Mouse (Mus musculus) CD4-positive, CD25-positive, alpha-beta regulatory T cell, adult 2 months (primary cell): ENCODE measurements at regions not wholly inside any gene's neighbourhood (a gene's known extent, or its start where the extent isn't known, plus 50 kb on each side); places are given as distances from the start of the nearest gene placed in this dataset.
A peak's percentile ranks its signal among the peaks of the same experiment; 100 is the strongest.
"Not testable (repeated sequence)": the region's sequence is repeated elsewhere in the genome, so short reads cannot be mapped to it uniquely, and the experiment has no call there.

Experiments used
- DNase-seq: peaks from one replicate; pipeline ENCODE4 v3.0.0-alpha.2; 2012; ENCODE audit warnings: low read depth, low spot score

- DNase-seq: no peak
Observed at GRCm38 (mm10) chr11:52460190-52460780, 64.1 kb downstream of the 9530068E07Rik start.

GRCm38 (mm10) chr11:52471128-52471527, 74.9 kb downstream of the 9530068E07Rik start:
- not testable (repeated sequence) for DNase-seq

GRCm38 (mm10) chr11:52480111-52480510, 83.9 kb downstream of the 9530068E07Rik start:
- DNase-seq: not testable (repeated sequence)

GRCm38 (mm10) chr11:52480694-52481093, 84.5 kb downstream of the 9530068E07Rik start:
- not testable (repeated sequence) for DNase-seq

- not testable (repeated sequence) for DNase-seq
Observed at GRCm38 (mm10) chr11:52483534-52483933, 87.3 kb downstream of the 9530068E07Rik start.

GRCm38 (mm10) chr11:52488538-52488937, 92.3 kb downstream of the 9530068E07Rik start:
- not testable (repeated sequence) for DNase-seq

GRCm38 (mm10) chr11:52493336-52493735, 97.1 kb downstream of the 9530068E07Rik start:
- DNase-seq: no peak

GRCm38 (mm10) chr11:52496908-52497307, 100.7 kb downstream of the 9530068E07Rik start:
- no peak for DNase-seq

GRCm38 (mm10) chr11:52502759-52503365, 106.6 kb downstream of the 9530068E07Rik start:
- no peak for DNase-seq

- DNase-seq: no peak
Observed at GRCm38 (mm10) chr11:52511831-52512297, 115.6 kb downstream of the 9530068E07Rik start.

GRCm38 (mm10) chr11:52517330-52517729, 121.1 kb downstream of the 9530068E07Rik start:
- peak; percentile 24 for DNase-seq

- DNase-seq: no peak
Observed at GRCm38 (mm10) chr11:52519877-52520276, 123.6 kb downstream of the 9530068E07Rik start.

GRCm38 (mm10) chr11:52521879-52522278, 125.7 kb downstream of the 9530068E07Rik start:
- peak; percentile 6 for DNase-seq

- DNase-seq: no peak
Observed at GRCm38 (mm10) chr11:52522384-52522783, 126.2 kb downstream of the 9530068E07Rik start.

GRCm38 (mm10) chr11:52523191-52523590, 127.0 kb downstream of the 9530068E07Rik start:
- DNase-seq: no peak

- DNase-seq: no peak
Observed at GRCm38 (mm10) chr11:52523671-52524070, 127.4 kb downstream of the 9530068E07Rik start.

GRCm38 (mm10) chr11:52525446-52525845, 129.2 kb downstream of the 9530068E07Rik start:
- DNase-seq: no peak

GRCm38 (mm10) chr11:52526306-52526705, 130.1 kb downstream of the 9530068E07Rik start:
- DNase-seq: no peak

GRCm38 (mm10) chr11:52533379-52533778, 137.2 kb downstream of the 9530068E07Rik start:
- DNase-seq: no peak

GRCm38 (mm10) chr11:52534586-52534985, 138.4 kb downstream of the 9530068E07Rik start:
- no peak for DNase-seq

- DNase-seq: no peak
Observed at GRCm38 (mm10) chr11:52536211-52536610, 140.0 kb downstream of the 9530068E07Rik start.

- DNase-seq: no peak
Observed at GRCm38 (mm10) chr11:52536841-52537240, 140.6 kb downstream of the 9530068E07Rik start.

- DNase-seq: no peak
Observed at GRCm38 (mm10) chr11:52537819-52538435, 141.7 kb downstream of the 9530068E07Rik start.
